Mouse (Mus musculus) layer of hippocampus, postnatal 25 days (tissue): ENCODE results near the gene Vps16. TPM values are rescaled to one million over a fixed set of nuclear protein-coding genes. Genes with fewer than 3 reads are reported as not detected.

ENCODE experiments used
- total RNA-seq, 2 experiments: library from RNA; stranded (reverse); gene quantifications; 2 replicates each; pipeline ENCODE4 v1.2.3; 2021

Vps16 gene
- total RNA-seq, 2 experiments from 2014 or later = 91.6 to 95.2 TPM

Other genes starting within 250 kb of the Vps16 start
- gene Snrpb, start 244.9 kb upstream of the Vps16 start, total RNA-seq = 100 to 1,000 TPM; 101 to 123 TPM
- under 1 TPM in 1 of 2 experiments, not detected in 1; 0.12 TPM for gene Tmc2, start 229.1 kb upstream of the Vps16 start, total RNA-seq
- gene Nop56, start 149.9 kb upstream of the Vps16 start, total RNA-seq = 100 to 1,000 TPM; 129 to 165 TPM
- 100 to 1,000 TPM; 320 to 329 TPM for gene Idh3b, start 139.8 kb upstream of the Vps16 start, total RNA-seq
- 10 to 100 TPM in 1 of 2 experiments, 1 to 10 TPM in 1; 9.3 to 13.6 TPM for gene Ebf4, start 129.2 kb upstream of the Vps16 start, total RNA-seq
- 1 to 10 TPM; 6.3 to 6.8 TPM for gene Cpxm1, start 26.8 kb upstream of the Vps16 start, total RNA-seq
- not detected for gene Gm28372, start 19.1 kb upstream of the Vps16 start, total RNA-seq
- not detected for gene 1700020A23Rik, start 19.1 kb upstream of the Vps16 start, total RNA-seq
- not detected for gene Tmem239, start 17.9 kb upstream of the Vps16 start, total RNA-seq
- gene Pced1a, start 362 bp downstream of the Vps16 start, total RNA-seq = 10 to 100 TPM; 22.4 to 25.4 TPM
- 100 to 1,000 TPM; 322 to 337 TPM for gene Ptpra, start 25.9 kb downstream of the Vps16 start, total RNA-seq
- 10 to 100 TPM; 89.4 to 97.0 TPM for gene Mrps26, start 139.4 kb downstream of the Vps16 start, total RNA-seq
- gene Oxt, start 151.8 kb downstream of the Vps16 start, total RNA-seq = not detected
- 1 to 10 TPM; 1.5 to 2.1 TPM for gene Avp, start 158.2 kb downstream of the Vps16 start, total RNA-seq
- gene Fastkd5, start 205.7 kb downstream of the Vps16 start, total RNA-seq = 1 to 10 TPM; 7.9 to 9.1 TPM
- 1 to 10 TPM; 9.2 to 9.7 TPM for gene Ubox5, start 205.7 kb downstream of the Vps16 start, total RNA-seq
- 100 to 1,000 TPM; 159 to 163 TPM for gene Lzts3, start 218.5 kb downstream of the Vps16 start, total RNA-seq
- 10 to 100 TPM; 84.1 to 88.1 TPM for gene Ddrgk1, start 240.3 kb downstream of the Vps16 start, total RNA-seq
- gene Itpa, start 243.3 kb downstream of the Vps16 start, total RNA-seq = 10 to 100 TPM; 34.8 to 41.4 TPM